Comparison of ENCODE assay signal across 9 mouse cellular contexts in genomic region chr3:122316621-122317020, GRCm38 (mm10). TPM values are rescaled to one million over a fixed set of nuclear protein-coding genes. Genes with fewer than 3 reads are reported as not detected.
DNase-seq lines count a peak whose midpoint lies in the region; ATAC-seq lines count a peak whose summit lies in the region.
"Had no signal": no experiment of that assay in that cellular context is flagged by ENCODE, and none has a peak within 500 bp of the region (broad histone marks: within the 10 kb centered on the region; RNA-seq: fewer than 3 reads in every experiment).

No protein-coding gene starts in this region.

- H3K9ac ChIP-seq in heart, embryonic 11.5 days (ENCODE audit: low read depth, low read length) = no peak overlapping the region
- no peak overlapping the region for H3K9ac ChIP-seq in hindbrain, embryonic 11.5 days (ENCODE audit: low read depth, low read length)
- H3K9ac ChIP-seq: limb, embryonic 15.5 days had no signal

- peak overlapping the region; percentile 33 for H3K4me2 ChIP-seq in heart, embryonic 11.5 days
- 0 out of 2 replicates have a peak overlapping the region, but pooled peaks have one; percentile 3 for H3K4me2 ChIP-seq in hindbrain, embryonic 11.5 days (replicated peaks; ENCODE audit: low read depth, low read length)
- H3K4me2 ChIP-seq: limb, embryonic 15.5 days had no signal

- H3K4me3 ChIP-seq in heart, embryonic 11.5 days (ENCODE audit: low read depth, low read length) = no peak overlapping the region
- H3K4me3 ChIP-seq in hindbrain, embryonic 11.5 days (ENCODE audit: low read depth, low read length) = no peak overlapping the region; the same call in 1 of the 2 replicates
- H3K4me3 ChIP-seq: limb, embryonic 15.5 days had no signal

- no peak for ATAC-seq in heart, embryonic 11.5 days (replicated peaks; ENCODE audit: insufficient number of reproducible peaks, low FRiP score, low TSS enrichment)
- ATAC-seq in hindbrain, embryonic 11.5 days (ENCODE audit: low FRiP score) = no peak
- peak; percentile 47; the same call in 1 of the 2 replicates for ATAC-seq in megakaryocyte-erythroid progenitor cell, adult 5-6 weeks (replicated peaks; ENCODE audit: low FRiP score, low TSS enrichment, poor library complexity, severe bottlenecking)
- no peak for ATAC-seq in cerebellum, adult (ENCODE audit: insufficient number of reproducible peaks, low FRiP score, low TSS enrichment)
- no peak for ATAC-seq in inflammation-experienced regulatory T-cells, adult 6 months

- H3K9me3 ChIP-seq in heart, embryonic 11.5 days (replicated peaks; ENCODE audit: control insufficient read depth, low read length) = no peaks in the 10 kb centered on the region
- no peaks in the 10 kb centered on the region for H3K9me3 ChIP-seq in hindbrain, embryonic 11.5 days (ENCODE audit: control insufficient read depth, low read length)
- H3K9me3 ChIP-seq: limb, embryonic 15.5 days had no signal

- H3K27ac ChIP-seq in heart, embryonic 11.5 days (ENCODE audit: low read depth, low read length) = no peak overlapping the region
- no peak overlapping the region for H3K27ac ChIP-seq in hindbrain, embryonic 11.5 days (ENCODE audit: low read depth, low read length)
- H3K27ac ChIP-seq: limb, embryonic 15.5 days had no signal

- H3K4me1 ChIP-seq in heart, embryonic 11.5 days (ENCODE audit: control insufficient read depth, insufficient read depth, low read length) = peaks cover 10% of the 10 kb centered on the region
- H3K4me1 ChIP-seq in hindbrain, embryonic 11.5 days (replicated peaks; ENCODE audit: control insufficient read depth, insufficient read depth, low read length) = peaks cover 7% of the 10 kb centered on the region; the same call in 1 of the 2 replicates

- H3K27me3 ChIP-seq in heart, embryonic 11.5 days (ENCODE audit: control insufficient read depth, insufficient read depth, low read length) = peaks cover 51% of the 10 kb centered on the region
- no peaks in the 10 kb centered on the region for H3K27me3 ChIP-seq in hindbrain, embryonic 11.5 days (ENCODE audit: control insufficient read depth, insufficient read depth, low read length)
- H3K27me3 ChIP-seq: limb, embryonic 15.5 days had no signal

- no peaks in the 10 kb centered on the region for H3K36me3 ChIP-seq in heart, embryonic 11.5 days (ENCODE audit: control insufficient read depth, insufficient read depth, low read length)
- no peaks in the 10 kb centered on the region for H3K36me3 ChIP-seq in hindbrain, embryonic 11.5 days (ENCODE audit: control insufficient read depth, insufficient read depth, low read length)
- H3K36me3 ChIP-seq: limb, embryonic 15.5 days had no signal

- DNase-seq in heart, adult 8-10 months (ENCODE audit: low spot score) = no peak
- DNase-seq in Muller cell, postnatal 12 days (ENCODE audit: inconsistent ontology term) = peak; percentile 45
- no peak for DNase-seq in hindbrain, embryonic 11.5 days (ENCODE audit: low spot score)
- no peak for DNase-seq in cerebellum, adult 8-10 months

- 10% methylated on average over 11 of the region's 11 CpGs for WGBS in heart, embryonic 11.5 days (ENCODE audit: insufficient replicate concordance)
- WGBS in hindbrain, embryonic 11.5 days = 18% methylated on average over 11 of the region's 11 CpGs

RNA-seq across cellular contexts. Expression of gene Bcar3, which starts 22.7 kb away (rescaled TPM):
- polyA plus RNA-seq in heart, embryonic 11.5 days (2014; fragmentation: Nextera tagmentation; extraction: Ambion mirVana) = 6.4 and 8.7 TPM in 2 replicates
- total RNA-seq in heart, adult 8-10 months (2022) = 1 to 10 TPM; 3.9 to 8.2 (median 5.2) TPM
- 6.7 and 8.4 TPM in 2 replicates for polyA plus RNA-seq in hindbrain, embryonic 11.5 days (2014; fragmentation: Nextera tagmentation; extraction: Ambion mirVana)
- total RNA-seq in megakaryocyte-erythroid progenitor cell, adult 5-6 weeks (2014; fragmentation: Nextera tagmentation) = 0.84 TPM in 1 of 2 replicates, not detected in the other
- not detected in 2 replicates for total RNA-seq in megakaryocyte-erythroid progenitor cell, adult 5-6 weeks (2017)
- under 1 TPM in 1 of 3 experiments, not detected in 2; 0.58 TPM for polyA plus RNA-seq in inflammation-experienced regulatory T-cells, adult 6 months (2017; shearing (Covaris generic))

RNA-seq across cellular contexts. Expression of gene Dnttip2, which starts 42.4 kb away (rescaled TPM):
- 58.7 and 59.9 TPM in 2 replicates for polyA plus RNA-seq in heart, embryonic 11.5 days (2014; fragmentation: Nextera tagmentation; extraction: Ambion mirVana)
- 10 to 100 TPM; 23.3 to 29.7 (median 26.1) TPM for total RNA-seq in heart, adult 8-10 months (2022)
- polyA plus RNA-seq in hindbrain, embryonic 11.5 days (2014; fragmentation: Nextera tagmentation; extraction: Ambion mirVana) = 85.0 and 92.5 TPM in 2 replicates
- 87.8 and 97.9 TPM in 2 replicates for total RNA-seq in megakaryocyte-erythroid progenitor cell, adult 5-6 weeks (2014; fragmentation: Nextera tagmentation)
- total RNA-seq in megakaryocyte-erythroid progenitor cell, adult 5-6 weeks (2017) = 179 and 194 TPM in 2 replicates
- 100 to 1,000 TPM; 101 to 118 (median 101) TPM for polyA plus RNA-seq in inflammation-experienced regulatory T-cells, adult 6 months (2017; shearing (Covaris generic))
